Mouse (Mus musculus) monocyte, adult 5-6 weeks (primary cell): Measurements from ENCODE around the gene Gemin4. TPM values are rescaled to one million over a fixed set of nuclear protein-coding genes. Genes with fewer than 3 reads are reported as not detected.
A peak's percentile ranks its signal among the peaks of the same experiment; 100 is the strongest.
"Not testable (repeated sequence)": the region's sequence is repeated elsewhere in the genome, so short reads cannot be mapped to it uniquely, and the experiment has no call there.

ENCODE experiments used
- ATAC-seq: fragments of 153-309, 156-312 bp; replicated peaks from 2 replicates; pipeline ENCODE4 v1.8.0; 2017; ENCODE audit warnings: mild to moderate bottlenecking; ENCODE audit not compliant: low TSS enrichment, insufficient number of reproducible peaks, severe bottlenecking, poor library complexity, low FRiP score
- total RNA-seq: library from RNA; stranded (forward); fragments of 200-1000, 200-491, 200-594 nt; gene quantifications from 3 replicates; pipeline ENCODE4 v1.2.3, GENCODE M21; 2017

Gemin4 gene
- total RNA-seq, 1 experiment from 2014 or later: not detected

DNA sequence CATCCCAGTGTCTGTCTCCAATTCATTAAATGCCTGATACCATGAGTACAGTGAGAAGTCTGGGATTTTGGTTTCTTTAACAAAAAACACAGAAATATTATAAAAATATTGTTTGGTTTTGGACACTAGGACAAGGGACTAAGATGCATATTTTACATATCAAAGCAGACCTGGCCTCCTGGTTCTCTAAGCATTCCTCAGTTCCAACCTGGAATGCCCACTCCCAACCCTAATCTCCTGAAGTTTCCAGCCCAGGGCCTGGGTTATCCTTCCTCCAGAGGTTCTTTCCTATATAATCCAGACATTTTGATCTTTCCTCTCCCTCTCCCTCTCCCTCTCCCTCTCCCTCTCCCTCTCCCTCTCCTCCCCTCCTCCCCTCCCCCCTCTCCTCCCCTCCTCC lies 7.6 kb upstream of the Gemin4 start:
- no peak for ATAC-seq

DNA sequence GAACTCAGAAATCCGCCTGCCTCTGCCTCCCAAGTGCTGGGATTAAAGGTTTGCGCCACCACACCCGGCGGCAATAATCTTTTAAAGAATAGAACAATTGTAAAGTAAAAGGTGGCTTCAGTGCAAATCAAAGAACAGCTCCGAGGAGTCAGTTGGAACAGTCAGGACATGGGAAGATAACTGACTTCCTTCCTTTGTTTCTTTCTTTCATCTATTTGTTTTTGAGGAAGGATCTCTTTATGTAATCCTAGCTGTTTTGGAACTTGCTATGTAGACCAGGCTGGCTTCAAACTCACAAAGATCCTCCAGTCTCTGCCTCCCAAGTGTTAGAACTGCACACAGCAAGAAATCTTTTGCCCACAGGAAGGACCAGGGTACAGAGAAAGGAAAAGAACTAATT lies 7.2 kb upstream of the Gemin4 start:
- ATAC-seq: no peak

DNA sequence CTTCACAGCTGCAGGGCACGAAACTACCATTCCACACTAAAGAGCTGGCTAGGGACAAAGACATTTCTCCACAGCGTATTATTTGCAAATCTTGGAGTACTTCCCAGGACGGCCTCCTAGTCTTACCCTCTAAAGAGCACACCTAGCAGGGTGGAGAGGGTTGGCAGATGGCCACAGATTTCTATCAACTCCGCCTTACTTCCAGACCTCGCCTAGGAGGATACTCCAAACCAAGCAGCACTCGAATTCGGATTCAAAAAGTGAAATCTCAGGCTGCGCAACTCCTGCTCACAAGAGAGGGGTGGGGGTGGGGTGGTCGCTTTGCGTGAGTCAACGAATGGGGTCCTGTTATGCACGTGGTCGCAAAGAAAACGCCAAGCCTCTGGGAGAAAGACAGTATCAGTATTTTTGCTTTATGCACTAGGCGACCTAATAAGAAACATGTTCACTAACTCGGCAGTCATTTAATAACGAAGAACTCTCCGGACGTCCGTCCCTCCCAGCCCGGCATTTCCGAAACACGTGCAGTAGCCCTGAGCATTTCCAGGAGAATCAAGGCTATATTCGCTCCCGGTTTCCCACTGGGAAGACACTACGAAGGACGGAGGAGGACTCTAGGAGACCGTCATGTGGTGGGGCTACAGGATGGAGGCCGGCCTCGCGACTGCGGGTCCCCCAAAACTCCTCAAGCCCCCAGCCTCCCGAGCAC lies 629 bp downstream of the Gemin4 start:
- no peak for ATAC-seq

DNA sequence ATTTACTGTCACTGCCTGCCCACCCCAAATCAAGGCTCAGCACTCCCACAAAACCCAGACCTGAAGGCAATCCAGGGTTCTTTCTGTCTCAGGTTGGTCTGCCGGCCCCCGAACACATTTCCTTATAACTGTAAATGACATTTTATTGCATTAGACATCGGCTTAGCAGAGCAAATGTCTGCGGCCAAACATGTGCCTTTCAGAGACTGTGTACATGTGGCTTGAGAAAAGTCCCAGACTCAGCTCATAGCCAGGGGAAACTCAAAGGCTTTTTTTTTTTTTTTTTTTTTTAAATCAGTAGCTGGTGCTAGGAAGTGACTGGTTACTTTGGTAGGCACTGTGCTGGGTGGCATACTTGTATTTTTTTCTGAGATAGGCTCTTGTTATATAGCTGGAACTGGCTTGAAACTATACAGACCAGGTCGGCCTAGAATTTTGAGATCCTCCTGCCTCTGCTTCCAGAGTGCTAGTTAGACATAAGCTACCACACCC lies 1.4 kb downstream of the Gemin4 start:
- no peak for ATAC-seq

DNA sequence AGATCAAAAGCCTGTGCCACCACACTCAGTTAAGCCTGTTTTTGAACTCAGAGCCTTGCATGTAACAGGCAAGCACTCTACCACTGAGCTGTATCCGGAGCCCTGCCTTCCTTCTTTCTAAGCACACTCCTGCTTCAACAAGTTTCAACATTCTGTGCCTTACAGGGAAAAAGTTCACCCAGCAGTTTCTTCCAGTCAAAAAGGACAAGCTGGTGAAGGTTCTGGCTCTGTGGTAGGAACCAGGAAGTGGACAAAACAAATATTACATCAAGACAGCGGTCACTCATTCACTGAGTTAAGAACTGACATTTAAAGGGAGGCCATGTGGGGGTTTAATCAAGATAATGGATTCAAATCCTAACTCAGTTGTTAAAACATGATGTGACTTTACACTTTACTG lies 2.5 kb downstream of the Gemin4 start:
- ATAC-seq: no peak

DNA sequence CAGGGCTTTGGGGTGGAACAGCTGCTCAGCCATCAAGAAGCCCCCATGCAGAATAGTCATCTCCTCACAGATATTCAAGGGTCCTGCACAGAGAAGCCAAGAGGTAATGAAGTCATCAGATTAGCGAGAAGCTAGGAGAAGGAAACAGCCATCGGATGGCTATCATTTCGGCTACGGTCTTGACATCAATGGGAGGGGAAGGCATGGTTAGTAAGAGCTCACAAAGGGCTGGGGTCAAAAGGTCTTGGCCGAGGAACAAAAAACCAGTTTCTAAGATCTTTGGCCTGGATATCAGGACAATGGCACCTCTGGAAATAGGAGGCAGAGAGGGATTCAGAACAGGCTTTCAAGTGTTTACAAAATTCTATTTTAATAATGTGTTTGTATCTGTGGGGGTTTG lies 3.6 kb downstream of the Gemin4 start:
- ATAC-seq: no peak

DNA sequence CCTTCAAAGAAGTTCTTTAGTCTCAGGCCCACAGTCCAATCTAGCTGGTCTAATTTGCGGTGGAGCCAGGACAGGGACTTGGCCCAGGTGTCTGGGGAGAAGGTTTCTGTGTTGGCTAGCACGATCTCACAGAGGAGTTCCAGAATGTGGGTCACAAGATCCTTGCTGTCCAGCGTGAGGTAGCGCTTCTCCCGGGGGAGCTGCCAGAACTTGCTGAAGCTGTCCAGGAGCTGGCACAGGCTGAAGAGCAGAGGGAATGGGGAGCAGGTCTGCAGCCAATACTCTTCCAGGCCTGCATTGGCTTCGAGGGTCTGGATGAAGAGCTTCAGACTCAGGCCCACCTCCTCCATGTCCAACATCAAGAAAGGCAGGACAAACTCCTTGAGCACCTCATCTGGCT lies 5.9 kb downstream of the Gemin4 start:
- ATAC-seq: not testable (repeated sequence)

DNA sequence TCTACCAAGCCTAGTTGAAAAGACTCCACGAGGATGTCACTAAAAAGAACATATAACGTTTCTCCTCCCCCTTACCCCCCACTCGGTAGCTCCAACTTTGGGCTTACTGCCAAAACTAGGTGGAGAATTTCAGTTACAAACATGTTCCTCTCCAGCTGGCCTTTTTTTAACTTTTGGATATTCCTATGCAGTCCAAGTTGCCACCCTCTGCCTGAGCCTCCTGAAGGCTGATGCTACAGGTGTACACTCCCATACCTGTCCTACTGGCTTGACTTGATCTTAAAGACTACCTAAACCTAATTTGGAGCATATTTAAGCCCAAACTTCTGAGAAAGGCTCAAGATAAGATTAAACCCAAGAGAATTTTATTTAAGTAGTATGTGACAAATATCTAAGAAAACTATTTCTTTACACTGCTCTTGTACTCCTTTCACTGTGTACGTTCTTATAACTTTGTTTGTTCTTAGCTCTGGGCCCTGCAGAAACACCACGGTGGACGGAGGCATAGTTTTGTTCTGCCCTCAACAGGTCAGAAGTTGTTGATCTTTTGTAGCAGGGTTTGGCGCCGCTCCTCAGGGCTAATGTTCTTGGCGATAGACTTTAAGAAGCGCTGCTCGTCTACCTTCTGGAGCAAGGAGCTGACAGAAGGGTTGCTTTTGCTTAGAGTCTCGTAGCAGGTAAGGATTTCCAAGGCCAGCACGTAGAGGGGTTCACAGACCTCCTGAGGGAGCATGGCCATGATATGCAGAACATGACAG lies 7.1 kb downstream of the Gemin4 start:
- ATAC-seq: no peak

DNA sequence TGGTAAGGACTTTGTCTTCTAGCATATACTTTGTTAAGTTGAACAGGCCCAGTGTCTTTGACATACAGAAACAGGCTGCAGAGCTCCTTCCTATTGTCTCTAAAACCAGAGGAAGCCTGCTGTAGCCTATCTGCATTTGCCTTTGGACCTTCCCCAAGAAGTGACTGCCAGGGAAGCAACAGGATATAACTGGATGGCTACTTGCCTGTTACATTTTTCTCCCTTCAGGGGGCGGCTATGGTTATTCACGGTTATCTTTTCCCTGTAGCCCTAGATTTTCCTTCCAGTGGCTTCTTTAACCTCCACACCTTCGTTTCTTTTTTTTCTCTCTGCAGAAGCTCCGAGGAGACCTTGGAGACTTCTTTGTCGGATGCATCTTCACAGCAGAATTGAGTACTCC lies 10.7 kb downstream of the Gemin4 start:
- ATAC-seq: no peak

DNA sequence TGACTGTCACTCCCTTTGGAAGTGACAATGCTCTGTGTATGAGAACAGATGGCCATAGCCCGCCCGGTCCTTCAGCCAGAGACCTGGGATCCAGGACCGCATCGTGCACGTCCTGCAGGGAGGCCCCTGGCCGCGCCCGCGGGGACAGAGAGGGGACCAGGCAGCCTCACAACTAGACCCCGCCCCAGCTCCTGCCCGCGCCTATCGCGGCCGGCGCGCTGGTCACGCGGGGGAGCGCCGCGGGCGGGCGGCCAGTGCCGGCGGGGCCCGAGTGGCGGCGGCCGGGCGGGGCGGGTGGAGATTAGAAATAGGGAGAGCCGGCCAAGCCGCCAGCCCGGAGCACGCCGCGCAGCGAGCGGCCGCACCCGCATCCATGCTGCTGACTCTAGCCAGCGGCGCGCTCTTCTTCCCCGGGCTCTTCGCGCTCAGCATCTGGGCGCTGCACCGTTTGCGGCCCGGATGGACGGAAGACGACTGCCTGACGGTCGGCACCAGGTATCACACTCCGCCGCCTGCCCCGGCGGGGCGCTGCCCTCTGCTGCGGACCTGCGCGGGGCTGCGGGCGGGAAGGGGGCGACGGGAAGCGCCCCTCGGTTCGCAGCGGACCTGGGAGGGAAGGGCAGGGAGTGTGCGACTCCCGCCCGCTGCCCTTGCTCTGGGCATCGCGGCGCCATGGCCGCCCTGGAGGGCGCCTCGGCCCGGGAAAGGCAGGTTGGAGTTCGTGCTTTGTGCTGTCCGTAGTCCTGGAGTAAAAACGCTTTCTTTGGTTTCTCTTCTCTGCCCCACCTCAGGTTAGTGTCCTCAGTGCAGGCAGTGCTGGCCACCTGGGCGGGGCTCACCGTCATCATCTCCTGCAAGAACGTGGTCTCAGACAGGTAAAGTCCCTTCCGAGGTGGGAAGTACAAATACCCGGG lies 15.4 kb downstream of the Gemin4 start:
- ATAC-seq: peak; percentile 82

DNA sequence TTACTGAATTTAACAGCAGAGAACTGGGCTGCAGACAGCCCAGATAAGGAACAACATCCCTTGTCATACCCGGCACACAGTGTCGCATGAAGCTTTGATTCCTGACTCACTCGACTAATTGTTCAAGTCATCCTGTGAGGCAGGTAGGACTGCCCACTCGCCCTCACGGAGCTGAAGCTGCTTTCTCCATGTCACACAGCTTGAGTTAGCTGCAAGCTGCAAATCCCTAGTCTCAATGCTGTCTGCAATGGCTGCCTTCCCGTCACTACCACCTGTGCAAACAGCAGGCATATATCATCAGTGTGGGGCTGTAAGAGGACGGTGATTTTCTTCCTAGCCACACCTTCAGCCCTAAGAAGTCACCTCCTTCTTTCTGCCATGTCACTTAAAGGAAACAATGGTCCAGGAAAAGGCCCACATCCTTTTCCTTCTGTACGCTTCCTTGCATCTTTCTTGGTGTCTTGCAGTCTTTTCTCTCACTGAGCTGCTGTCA lies 20.4 kb downstream of the Gemin4 start:
- no peak for ATAC-seq

DNA sequence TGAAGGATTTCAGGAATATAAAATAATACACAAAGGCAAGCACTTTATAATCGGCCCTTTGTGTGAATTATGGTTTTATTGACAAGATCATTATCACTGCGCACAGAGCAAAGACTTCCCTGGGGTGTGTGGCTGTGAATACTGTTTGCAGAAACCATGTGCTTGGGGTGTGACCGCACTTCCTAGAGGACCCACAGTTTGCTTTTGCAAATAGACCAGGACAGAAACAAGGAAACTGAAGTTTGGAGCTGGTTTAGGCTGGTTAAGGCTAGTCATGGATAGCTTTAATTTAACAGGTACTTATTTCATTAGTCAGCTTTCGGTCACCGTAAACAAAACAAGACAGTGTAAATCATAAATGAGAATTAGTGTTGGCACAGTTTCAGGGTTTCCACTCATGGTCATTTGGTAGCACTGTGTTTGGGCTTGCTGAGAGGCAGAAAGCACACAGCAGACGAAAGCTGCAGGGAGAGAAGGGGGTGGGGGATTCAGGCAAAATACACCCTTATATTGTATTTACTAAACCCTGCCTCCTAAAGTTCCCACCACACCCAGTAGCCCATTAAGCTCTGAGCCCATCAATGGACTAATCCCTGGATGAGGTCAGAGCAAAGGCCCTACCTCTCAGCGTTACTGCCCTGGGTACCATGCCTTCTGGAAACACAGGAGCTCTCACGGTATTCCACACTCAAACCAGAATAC lies 21.0 kb downstream of the Gemin4 start:
- ATAC-seq: no peak

DNA sequence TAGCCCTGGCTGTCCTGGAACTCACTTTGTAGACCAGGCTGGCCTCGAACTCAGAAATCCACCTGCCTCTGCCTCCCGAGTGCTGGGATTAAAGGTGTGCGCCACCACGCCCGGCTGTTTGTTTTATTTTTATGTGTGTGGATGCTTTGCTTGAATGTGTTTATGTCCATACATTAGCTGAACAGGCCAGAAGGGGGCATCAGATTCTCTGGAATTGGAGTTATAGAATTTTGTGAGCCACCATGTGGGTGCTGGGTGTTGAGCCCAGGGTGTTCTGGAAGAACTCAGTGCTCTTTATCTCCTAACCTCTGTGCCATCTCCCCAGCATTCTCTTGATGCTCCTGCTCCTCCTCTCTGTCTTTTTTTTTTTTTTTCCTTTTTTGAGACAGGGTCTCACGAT lies 30.6 kb downstream of the Gemin4 start:
- ATAC-seq: no peak

DNA sequence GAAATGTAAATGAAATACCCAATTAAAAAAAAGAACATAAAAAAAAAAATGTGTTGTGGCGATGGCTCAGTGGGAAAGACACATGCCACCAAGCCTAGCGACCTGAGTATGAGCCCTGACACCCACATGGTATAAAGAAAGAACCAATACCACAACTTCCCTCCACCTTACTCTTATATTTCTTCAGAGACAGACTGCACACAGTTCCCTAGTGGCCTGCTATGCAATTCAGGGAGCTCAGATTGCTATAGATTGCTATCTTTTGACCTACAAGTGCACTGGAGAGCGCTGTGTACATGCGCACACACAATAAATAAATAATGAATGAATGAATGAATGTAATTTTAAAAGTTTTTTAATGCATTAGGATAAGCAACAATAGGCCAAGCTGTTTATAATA lies 33.7 kb downstream of the Gemin4 start:
- ATAC-seq: no peak

DNA sequence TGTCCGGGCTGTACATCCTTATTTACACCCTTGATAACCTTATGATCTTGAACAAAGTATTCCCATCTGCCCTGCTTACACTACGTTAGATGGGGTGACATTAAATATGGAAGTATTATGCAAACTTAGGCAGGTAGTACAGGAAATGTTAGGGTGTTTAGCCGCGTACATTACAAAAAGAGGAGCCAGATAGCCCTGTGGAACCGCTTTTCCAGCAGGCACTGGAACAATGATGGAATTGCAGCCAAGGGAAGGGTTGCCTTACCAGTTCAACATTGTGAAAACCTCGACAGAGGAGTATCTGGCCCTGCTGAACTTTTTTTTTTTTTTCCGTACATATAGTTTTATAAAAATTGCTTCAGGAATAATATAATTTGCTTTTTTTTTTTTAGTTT lies 37.3 kb downstream of the Gemin4 start:
- no peak for ATAC-seq

DNA sequence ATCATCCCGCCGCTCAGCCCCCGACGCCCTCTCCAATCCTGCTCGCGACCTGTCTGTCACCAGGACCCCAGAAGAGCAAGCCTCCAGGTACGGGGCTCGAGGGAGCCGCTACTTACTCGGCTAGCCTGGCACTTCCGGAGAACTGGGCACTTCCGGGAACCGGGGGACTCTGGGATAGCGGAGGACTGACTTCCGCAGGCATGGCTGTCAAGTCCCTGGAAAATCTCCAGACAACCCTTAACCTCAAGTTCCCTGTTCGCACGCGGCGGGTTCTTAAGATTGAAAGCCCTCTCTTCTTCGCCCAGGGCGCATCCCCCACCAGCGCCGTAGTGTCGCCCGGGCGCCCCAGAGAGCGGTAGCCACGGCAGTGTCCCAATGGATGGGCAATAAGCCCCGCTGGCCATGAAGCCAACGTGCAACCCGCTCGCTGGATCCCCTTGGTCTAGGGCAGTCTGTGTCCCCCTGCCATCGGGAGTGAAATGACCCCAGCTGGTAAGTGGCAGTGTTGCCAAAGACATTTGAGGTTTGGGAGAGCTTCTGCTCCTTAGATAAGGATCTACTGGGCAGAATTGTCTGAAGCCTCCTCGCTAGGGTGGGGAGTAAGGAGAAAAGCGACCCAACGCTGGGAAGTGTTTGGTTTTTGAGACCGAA lies 37.8 kb downstream of the Gemin4 start, which contains the start of the genes Vps53 and Fam57a:
Vps53 (minus strand) TSS at position 153 of the 651 bp plus-strand sequence.
Fam57a (plus strand) TSS at position 177 of the 651 bp plus-strand sequence.
- ATAC-seq: peak; percentile 96

DNA sequence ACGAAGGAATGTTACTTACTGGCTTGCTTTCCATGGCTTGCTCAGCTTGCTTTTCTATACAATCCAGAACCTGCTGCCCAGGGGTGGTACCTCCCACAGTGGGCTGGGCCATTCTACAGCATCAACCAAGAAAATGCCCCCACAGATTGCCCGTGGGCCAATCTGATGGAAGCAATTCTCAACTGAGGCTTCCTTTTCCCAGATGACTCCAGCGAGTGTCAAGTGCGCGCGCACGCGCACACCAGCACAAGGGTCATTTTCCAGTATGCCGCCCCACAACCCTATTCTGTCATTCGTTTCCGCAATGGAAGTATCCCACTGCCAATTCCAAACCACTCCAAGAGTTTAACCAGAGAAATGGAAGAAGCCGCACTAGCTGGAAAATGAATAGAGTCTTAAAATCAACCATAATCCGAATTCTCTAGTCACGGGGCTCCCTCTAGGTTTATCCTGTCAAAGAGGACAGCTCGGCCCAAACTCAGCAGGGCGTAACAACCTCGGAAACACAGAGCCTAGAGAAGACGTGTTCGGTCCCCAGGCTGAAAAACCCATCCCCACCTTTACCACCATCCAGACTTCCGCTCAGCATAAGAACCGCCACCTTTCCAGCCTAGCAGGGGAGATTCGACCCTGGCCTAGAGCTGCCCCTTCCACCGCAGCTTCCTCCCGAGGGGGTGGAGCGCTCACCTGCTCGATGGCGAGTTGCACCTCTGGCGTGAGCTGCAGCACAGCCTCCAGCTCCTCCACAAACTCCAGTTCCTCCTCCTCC lies 38.6 kb downstream of the Gemin4 start:
- peak; percentile 12; the same call in 1 of the 2 replicates for ATAC-seq
